Mouse (Mus musculus) midbrain, embryonic 14.5 days (tissue): ENCODE measurements around the gene Gfm1. TPM values are rescaled to one million over a fixed set of nuclear protein-coding genes. Genes with fewer than 3 reads are reported as not detected.

Source experiments
- ATAC-seq: fragments of 200-750 bp; cut with Nextera tagmentation; 2 replicates; pipeline ENCODE4 v1.8.0; 2017; ENCODE audit warnings: moderate number of reproducible peaks, moderate library complexity; ENCODE audit not compliant: low FRiP score, low TSS enrichment
- DNase-seq: peaks from one replicate; pipeline ENCODE4 v3.0.0-alpha.2; 2015
- H3K27ac ChIP-seq: fragments of 300-500 bp; sonication (generic); replicated peaks from 2 replicates; pipeline ENCODE4 v1.5.1; 2014; ENCODE audit warnings: mild to moderate bottlenecking, low read depth, low read length, moderate library complexity
- H3K27me3 ChIP-seq: fragments of 300-500 bp; sonication (generic); 2 replicates; pipeline ENCODE4 v1.6.1; 2014; ENCODE audit warnings: low read length, control low read depth, mixed read lengths; ENCODE audit not compliant: control insufficient read depth, insufficient read depth
- H3K36me3 ChIP-seq: fragments of 300-500 bp; sonication (generic); 2 replicates; pipeline ENCODE4 v1.6.1; 2014; ENCODE audit warnings: low read length, control low read depth; ENCODE audit not compliant: control insufficient read depth, insufficient read depth
- H3K4me1 ChIP-seq: fragments of 300-500 bp; sonication (generic); 2 replicates; pipeline ENCODE4 v1.6.1; 2014; ENCODE audit warnings: mild to moderate bottlenecking, antibody characterized with exemption, low read length, control low read depth; ENCODE audit not compliant: control insufficient read depth, insufficient read depth
- H3K4me2 ChIP-seq: fragments of 300-500 bp; sonication (generic); 2 replicates; pipeline ENCODE4 v1.6.1; 2014; ENCODE audit warnings: mild to moderate bottlenecking, low read length, moderate library complexity
- H3K4me3 ChIP-seq: fragments of 300-500 bp; sonication (generic); replicated peaks from 2 replicates; pipeline ENCODE4 v1.5.1; 2014; ENCODE audit warnings: low read depth, low read length
- H3K9ac ChIP-seq: fragments of 300-500 bp; sonication (generic); replicated peaks from 2 replicates; pipeline ENCODE4 v1.6.1; 2014; ENCODE audit warnings: mild to moderate bottlenecking, low read length, moderate library complexity
- H3K9me3 ChIP-seq: fragments of 300-500 bp; sonication (generic); 2 replicates; pipeline ENCODE4 v1.6.1; 2016; ENCODE audit warnings: low read length, control low read depth, mixed read lengths; ENCODE audit not compliant: control insufficient read depth
- WGBS: fragments of 180-500 bp; shearing (Covaris S2); extraction: QIAGEN DNeasy Blood & Tissue Kit; methylation state at CpG from one replicate; pipeline ENCODE4 v1.1.7; 2014; 5-methylcytosine and 5-hydroxymethylcytosine counted together
- polyA plus RNA-seq: library from polyadenylated mRNA; unstranded; fragments of >200 nt; fragmentation: Nextera tagmentation; extraction: Ambion mirVana; gene quantifications from 2 replicates; pipeline ENCODE4 v1.2.1, GENCODE M21; 2014

Gfm1 gene
- polyA plus RNA-seq, 1 experiment from 2014 or later: 34.3 TPM

GRCm38 (mm10) chr3:67482400-67482799, 52.5 kb downstream of the Gfm1 start:
- ATAC-seq (no peak), DNase-seq (no peak)
- Histone ChIP-seq H3K27me3 (no peaks in the 10 kb centered on the region), H3K9me3 (no peaks in the 10 kb centered on the region), H3K4me1 (no peaks in the 10 kb centered on the region), H3K4me2 (no peak overlapping the region), H3K9ac (no peak overlapping the region), H3K27ac (no peak overlapping the region), H3K36me3 (peaks cover 5% of the 10 kb centered on the region; the same call in 1 of the 2 replicates), H3K4me3 (no peak overlapping the region)
- WGBS: 92% methylated on average over 10 of the region's 10 CpGs

DNA sequence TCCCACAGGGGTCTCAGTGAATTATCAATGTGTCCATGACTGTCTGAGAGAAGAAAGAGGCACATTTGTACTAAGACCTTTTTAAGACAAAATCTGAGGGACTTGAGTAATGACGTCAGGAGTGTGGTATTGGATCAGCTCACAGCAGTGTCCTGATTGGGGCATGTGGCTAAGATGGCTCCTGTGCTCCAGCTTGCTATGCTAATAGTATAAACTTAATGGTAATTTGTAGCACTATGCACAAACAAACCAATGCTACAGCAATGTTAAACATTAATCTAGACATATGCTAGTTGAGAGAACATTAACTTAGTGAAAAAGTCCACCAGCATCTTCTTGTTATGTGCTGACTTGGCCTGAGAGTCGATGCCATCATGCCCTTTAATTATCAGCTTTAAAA, 55.3 kb downstream of the Gfm1 start:
- Histone ChIP-seq H3K9me3 (no peaks in the 10 kb centered on the region), H3K4me1 (no peaks in the 10 kb centered on the region), H3K27me3 (no peaks in the 10 kb centered on the region), H3K9ac (no peak overlapping the region), H3K36me3 (no peaks in the 10 kb centered on the region), H3K4me2 (no peak overlapping the region), H3K4me3 (no peak overlapping the region), H3K27ac (no peak overlapping the region)
- ATAC-seq (no peak), DNase-seq (no peak)
- 80% methylated on average over 2 of the region's 2 CpGs for WGBS

GRCm38 (mm10) chr3:67490156-67490555, 60.3 kb downstream of the Gfm1 start:
- Histone ChIP-seq H3K27ac (no peak overlapping the region), H3K4me3 (no peak overlapping the region), H3K36me3 (no peaks in the 10 kb centered on the region), H3K4me2 (no peak overlapping the region), H3K9me3 (no peaks in the 10 kb centered on the region), H3K27me3 (no peaks in the 10 kb centered on the region), H3K4me1 (no peaks in the 10 kb centered on the region), H3K9ac (no peak overlapping the region)
- 72% methylated on average over 4 of the region's 4 CpGs for WGBS
- ATAC-seq (no peak), DNase-seq (no peak)

- H3K9me3 ChIP-seq: no peaks in the 10 kb centered on the region
- H3K36me3 ChIP-seq: no peaks in the 10 kb centered on the region
- H3K9ac ChIP-seq: no peak overlapping the region
- H3K27me3 ChIP-seq: no peaks in the 10 kb centered on the region
- no peak for DNase-seq
- no peak overlapping the region for H3K4me2 ChIP-seq
- no peaks in the 10 kb centered on the region for H3K4me1 ChIP-seq
- H3K4me3 ChIP-seq: no peak overlapping the region
- 83% methylated on average over 8 of the region's 8 CpGs for WGBS
- no peak overlapping the region for H3K27ac ChIP-seq
- ATAC-seq: no peak
Measured at GRCm38 (mm10) chr3:67492086-67492869, 62.4 kb downstream of the Gfm1 start.

DNA sequence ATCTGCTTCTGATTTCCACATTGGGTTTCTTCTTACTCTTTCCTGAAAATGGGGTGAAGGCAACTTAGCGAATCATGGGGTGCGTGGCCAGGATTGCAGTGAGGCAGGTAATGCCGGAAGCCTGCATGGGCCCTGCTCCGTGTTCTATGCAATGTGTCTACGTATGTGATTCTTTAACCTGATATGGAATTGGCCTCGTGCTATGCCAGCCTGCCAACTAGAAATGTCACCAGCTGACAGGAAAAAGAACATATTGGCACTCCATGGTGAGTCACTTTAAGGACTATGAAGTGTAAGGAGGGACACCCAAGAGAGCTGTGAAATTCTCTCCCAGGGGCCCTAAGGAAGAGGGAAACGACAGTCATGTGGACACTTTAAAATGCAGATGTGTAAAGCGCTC, 63.2 kb downstream of the Gfm1 start:
- no peak overlapping the region for H3K9ac ChIP-seq
- no peaks in the 10 kb centered on the region for H3K36me3 ChIP-seq
- no peak overlapping the region for H3K4me3 ChIP-seq
- H3K27me3 ChIP-seq: no peaks in the 10 kb centered on the region
- ATAC-seq (no peak), DNase-seq (no peak)
- no peaks in the 10 kb centered on the region for H3K9me3 ChIP-seq
- no peaks in the 10 kb centered on the region for H3K4me1 ChIP-seq
- WGBS: 84% methylated on average over 8 of the region's 8 CpGs
- H3K27ac ChIP-seq: no peak overlapping the region
- H3K4me2 ChIP-seq: no peak overlapping the region

- Histone ChIP-seq H3K4me2 (no peak overlapping the region), H3K4me1 (no peaks in the 10 kb centered on the region), H3K36me3 (no peaks in the 10 kb centered on the region), H3K27ac (no peak overlapping the region), H3K9me3 (no peaks in the 10 kb centered on the region), H3K9ac (no peak overlapping the region), H3K27me3 (no peaks in the 10 kb centered on the region), H3K4me3 (no peak overlapping the region)
- whole genome bisulfite sequencing: 84% methylated on average over 10 of the region's 10 CpGs
- ATAC-seq (no peak), DNase-seq (no peak)
Measured at GRCm38 (mm10) chr3:67496310-67496709, 66.4 kb downstream of the Gfm1 start.

DNA sequence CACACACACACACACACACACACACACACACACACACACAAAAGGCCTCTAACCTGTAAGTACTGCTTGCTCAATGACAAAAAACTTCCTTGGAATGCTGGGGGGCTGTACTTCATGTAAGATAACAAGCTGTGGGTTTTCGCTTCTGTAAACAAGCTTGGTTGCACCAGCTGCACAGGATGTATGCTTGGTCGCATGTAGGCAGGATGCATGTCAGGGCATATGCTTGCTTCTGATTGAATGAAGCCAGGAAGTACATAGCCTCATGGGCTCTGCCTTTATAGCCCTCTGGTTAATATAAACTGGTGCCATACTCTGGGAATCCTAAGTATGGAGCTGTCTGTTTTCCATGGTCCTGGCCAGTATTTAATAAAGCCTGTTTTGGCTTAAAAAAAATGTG, 68.1 kb downstream of the Gfm1 start:
- Histone ChIP-seq H3K36me3 (no peaks in the 10 kb centered on the region), H3K27ac (no peak overlapping the region), H3K9ac (no peak overlapping the region), H3K4me2 (no peak overlapping the region), H3K9me3 (no peaks in the 10 kb centered on the region), H3K4me3 (no peak overlapping the region), H3K27me3 (no peaks in the 10 kb centered on the region), H3K4me1 (no peaks in the 10 kb centered on the region)
- no peak for DNase-seq
- WGBS: 91% methylated on average over 2 of the region's 2 CpGs
- ATAC-seq: no peak

GRCm38 (mm10) chr3:67498773-67499405, 69.0 kb downstream of the Gfm1 start:
- ATAC-seq: no peak
- WGBS: 92% methylated on average over 8 of the region's 8 CpGs

GRCm38 (mm10) chr3:67499406-67499791, 69.5 kb downstream of the Gfm1 start:
- H3K4me1 ChIP-seq: no peaks in the 10 kb centered on the region
- H3K4me2 ChIP-seq: no peak overlapping the region
- DNase-seq (no peak), ATAC-seq (no peak)
- H3K36me3 ChIP-seq: no peaks in the 10 kb centered on the region
- no peaks in the 10 kb centered on the region for H3K9me3 ChIP-seq
- no peaks in the 10 kb centered on the region for H3K27me3 ChIP-seq
- no peak overlapping the region for H3K9ac ChIP-seq
- no peak overlapping the region for H3K27ac ChIP-seq
- WGBS: 89% methylated on average over 4 of the region's 4 CpGs
- H3K4me3 ChIP-seq: no peak overlapping the region

More at GRCm38 (mm10) chr3:67498773-67499405, 69.0 kb downstream of the Gfm1 start:
- no peak overlapping the region for H3K9ac ChIP-seq
- H3K27ac ChIP-seq: no peak overlapping the region
- H3K4me3 ChIP-seq: no peak overlapping the region
- H3K4me1 ChIP-seq: no peaks in the 10 kb centered on the region
- no peaks in the 10 kb centered on the region for H3K36me3 ChIP-seq
- no peak for DNase-seq
- H3K27me3 ChIP-seq: no peaks in the 10 kb centered on the region
- H3K4me2 ChIP-seq: no peak overlapping the region
- H3K9me3 ChIP-seq: no peaks in the 10 kb centered on the region
